Mouse (Mus musculus) midbrain, embryonic 10.5 days (tissue): ENCODE measurements around the gene Emid1. TPM values are rescaled to one million over a fixed set of nuclear protein-coding genes. Genes with fewer than 3 reads are reported as not detected.

Source experiments
- DNase-seq: peaks from one replicate; pipeline ENCODE4 v3.0.0-alpha.2; 2017; ENCODE audit warnings: low spot score
- H3K27ac ChIP-seq: fragments of 300-500 bp; sonication (generic); replicated peaks from 2 replicates; pipeline ENCODE4 v1.5.1; 2016; ENCODE audit warnings: mild to moderate bottlenecking
- H3K27me3 ChIP-seq: fragments of 300-500 bp; sonication (generic); 2 replicates; pipeline ENCODE4 v1.6.1; 2016; ENCODE audit warnings: low read depth, mild to moderate bottlenecking; ENCODE audit not compliant: poor library complexity, severe bottlenecking
- H3K36me3 ChIP-seq: fragments of 300-500 bp; sonication (generic); 2 replicates; pipeline ENCODE4 v1.6.1; 2016; ENCODE audit warnings: mild to moderate bottlenecking, moderate library complexity
- H3K4me1 ChIP-seq: fragments of 300-500 bp; sonication (generic); 2 replicates; pipeline ENCODE4 v1.6.1; 2016
- H3K4me3 ChIP-seq: fragments of 300-500 bp; sonication (generic); 2 replicates; pipeline ENCODE4 v1.5.1; 2016; ENCODE audit warnings: mild to moderate bottlenecking, moderate library complexity
- H3K9me3 ChIP-seq: fragments of 300-500 bp; sonication (generic); replicated peaks from 2 replicates; pipeline ENCODE4 v1.6.1; 2016; ENCODE audit warnings: mild to moderate bottlenecking
- WGBS: fragments of 180-500 bp; shearing (Covaris S2); methylation state at CpG from one replicate; pipeline ENCODE4 v1.1.7; 2016; 5-methylcytosine and 5-hydroxymethylcytosine counted together
- polyA plus RNA-seq: library from polyadenylated mRNA; unstranded; fragments of >200 nt; fragmentation: Nextera tagmentation; extraction: Ambion mirVana; gene quantifications from 2 replicates; pipeline ENCODE4 v1.2.1, GENCODE M21; 2016

Gene Emid1
- polyA plus RNA-seq, 1 experiment from 2014 or later: 28.2 TPM

GRCm38 (mm10) chr11:5057856-5058641 lies 94.0 kb downstream of the Emid1 start, which contains the start of gene Rasl10a:
Gene Rasl10a (plus strand): TSS chr11:5058128.
- DNase-seq: peak; percentile 55
- WGBS: 2% methylated on average over 77 of the region's 77 CpGs
- H3K9me3 ChIP-seq: no peaks in the 10 kb centered on the region
- peak within 1 kb of the TSS; percentile 62 for H3K4me3 ChIP-seq
- H3K27ac ChIP-seq: peak within 1 kb of the TSS; percentile 68
- H3K36me3 ChIP-seq: peaks cover 5% of the 10 kb centered on the region; the same call in 1 of the 2 replicates
- H3K4me1 ChIP-seq: peaks cover 78% of the 10 kb centered on the region
- H3K27me3 ChIP-seq: peaks cover 84% of the 10 kb centered on the region

- no peak for DNase-seq
- Histone ChIP-seq H3K27ac (0 out of 2 replicates have a peak overlapping the region, but pooled peaks have one; percentile 68), H3K27me3 (peaks cover 78% of the 10 kb centered on the region), H3K4me3 (peak overlapping the region; percentile 62), H3K4me1 (peaks cover 73% of the 10 kb centered on the region), H3K9me3 (no peaks in the 10 kb centered on the region), H3K36me3 (peaks cover 5% of the 10 kb centered on the region; the same call in 1 of the 2 replicates)
- WGBS: 9% methylated on average over 8 of the region's 8 CpGs
Observed at GRCm38 (mm10) chr11:5057541-5057855, 94.6 kb downstream of the Emid1 start.

- peaks cover 69% of the 10 kb centered on the region for H3K4me1 ChIP-seq
- H3K4me3 ChIP-seq: peak overlapping the region; percentile 62; the same call in 1 of the 2 replicates
- H3K27ac ChIP-seq: no peak overlapping the region
- DNase-seq: peak; percentile 24
- H3K27me3 ChIP-seq: peaks cover 74% of the 10 kb centered on the region
- no peaks in the 10 kb centered on the region for H3K9me3 ChIP-seq
- WGBS: 59% methylated on average over 8 of the region's 8 CpGs
- H3K36me3 ChIP-seq: peaks cover 5% of the 10 kb centered on the region; the same call in 1 of the 2 replicates
Observed at GRCm38 (mm10) chr11:5057064-5057463, 95.0 kb downstream of the Emid1 start.

Other genes with a start within 250 kb of the Emid1 start
- gene Nefh, start 204.2 kb downstream of the Emid1 start, polyA plus RNA-seq: 0.23 and 0.29 TPM in 2 replicates
- 62.2 and 68.4 TPM in 2 replicates for gene Ap1b1, start 165.4 kb downstream of the Emid1 start, polyA plus RNA-seq
- 0.44 and 1.2 TPM in 2 replicates for gene Rasl10a, start 94.1 kb downstream of the Emid1 start, polyA plus RNA-seq
- gene Gas2l1, start 86.9 kb downstream of the Emid1 start, polyA plus RNA-seq: 22.0 and 23.6 TPM in 2 replicates
- 33.0 and 33.6 TPM in 2 replicates for gene Rhbdd3, start 53.3 kb downstream of the Emid1 start, polyA plus RNA-seq
- 903 and 985 TPM in 2 replicates for gene Ewsr1, start 53.0 kb downstream of the Emid1 start, polyA plus RNA-seq
- 11.1 and 12.1 TPM in 2 replicates for gene Kremen1, start 109.3 kb upstream of the Emid1 start, polyA plus RNA-seq